Mouse (Mus musculus) bone marrow macrophage, adult 2 months (primary cell): Measurements from ENCODE around the gene Kdm1b.

Source experiments
- CTCF ChIP-seq: IDR thresholded peaks from 2 replicates; pipeline ENCODE4 v1.5.1; 2012; ENCODE audit warnings: low read depth, mild to moderate bottlenecking, low read length, moderate library complexity
- POLR2A ChIP-seq: IDR thresholded peaks from 2 replicates; pipeline ENCODE4 v1.6.1; 2012; ENCODE audit warnings: mild to moderate bottlenecking, low read depth, low read length, borderline replicate concordance

DNA sequence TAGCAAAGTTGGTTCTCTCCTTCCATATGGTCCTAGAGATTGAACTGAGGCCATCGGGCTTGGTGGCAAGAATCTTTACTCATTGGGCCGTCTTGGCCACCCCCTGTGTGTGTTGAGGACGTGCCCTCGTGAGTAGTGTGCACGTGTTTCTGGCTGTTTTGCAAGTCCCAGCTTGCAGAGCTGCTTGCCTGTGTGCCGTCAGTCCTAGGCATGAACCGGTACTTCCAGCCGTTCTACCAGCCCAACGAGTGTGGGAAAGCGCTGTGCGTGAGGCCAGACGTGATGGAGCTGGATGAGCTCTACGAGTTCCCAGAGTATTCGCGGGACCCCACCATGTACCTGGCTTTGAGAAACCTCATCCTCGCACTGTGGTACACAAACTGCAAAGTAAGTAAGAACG is 19.5 kb downstream of the Kdm1b start:
- no peak for TF ChIP-seq CTCF
- no peak for TF ChIP-seq POLR2A
